Mouse (Mus musculus) MEL (cell line): ENCODE measurements around the gene Cdpf1. TPM values are rescaled to one million over a fixed set of nuclear protein-coding genes. Genes with fewer than 3 reads are reported as not detected.

Experiments
- DNase-seq: peaks from one replicate; pipeline ENCODE4 v3.0.0; 2011; ENCODE audit warnings: low read depth, low spot score
- H3K27ac ChIP-seq: 2 replicates; pipeline ENCODE4 v1.5.1; 2012; ENCODE audit warnings: low read depth, mild to moderate bottlenecking, control low read depth, low read length, moderate library complexity; ENCODE audit not compliant: control insufficient read depth
- H3K27me3 ChIP-seq, 2 experiments: fragments of 150-350 bp in 1 of 2; sonication (generic) in 1 of 2; 2 replicates each; pipeline ENCODE4 v1.6.1; 2012; ENCODE audit warnings: low read length in 2 of 2, mild to moderate bottlenecking in 2 of 2, improper control_type of control experiment in 1 of 2, moderate library complexity in 1 of 2; ENCODE audit not compliant: insufficient read depth in 2 of 2, control insufficient read depth in 1 of 2
- H3K36me3 ChIP-seq, 2 experiments: 2 replicates each; pipeline ENCODE4 v1.6.1; 2012 to 2014; ENCODE audit warnings: low read length in 2 of 2, improper control_type of control experiment in 1 of 2, inconsistent platforms in 1 of 2, mild to moderate bottlenecking in 1 of 2; ENCODE audit not compliant: insufficient read depth in 2 of 2, control insufficient read depth in 1 of 2
- H3K4me1 ChIP-seq, 2 experiments: fragments of 150-350 bp in 1 of 2; sonication (generic) in 1 of 2; 2 replicates each; pipeline ENCODE4 v1.6.1; 2012; ENCODE audit warnings: low read length in 2 of 2, improper control_type of control experiment in 1 of 2, mild to moderate bottlenecking in 1 of 2; ENCODE audit not compliant: insufficient read depth in 2 of 2, control insufficient read depth in 1 of 2
- H3K4me3 ChIP-seq, 2 experiments: fragments of 150-350 bp in 1 of 2; sonication (generic) in 1 of 2; 2 replicates each; pipeline ENCODE4 v1.5.1; 2012; ENCODE audit warnings: low read depth in 2 of 2, low read length in 2 of 2, mild to moderate bottlenecking in 2 of 2, moderate library complexity in 2 of 2, control low read depth in 1 of 2, improper control_type of control experiment in 1 of 2; ENCODE audit not compliant: control insufficient read depth in 1 of 2, insufficient read depth in 1 of 2
- H3K79me2 ChIP-seq: 2 replicates; pipeline ENCODE4 v1.6.1; 2012; ENCODE audit warnings: mild to moderate bottlenecking, low read length, moderate library complexity; ENCODE audit not compliant: control insufficient read depth, poor library complexity, insufficient read depth
- H3K9ac ChIP-seq: 2 replicates; pipeline ENCODE4 v1.6.1; 2012; ENCODE audit warnings: low read depth, mild to moderate bottlenecking, control low read depth, low read length, moderate library complexity; ENCODE audit not compliant: control insufficient read depth, poor library complexity, severe bottlenecking
- H3K9me3 ChIP-seq: fragments of 150-350 bp; sonication (generic); replicated peaks from 2 replicates; pipeline ENCODE4 v1.6.1; 2012; ENCODE audit warnings: mild to moderate bottlenecking, low read length, improper control_type of control experiment, moderate library complexity; ENCODE audit not compliant: insufficient read depth
- BHLHE40 ChIP-seq: IDR thresholded peaks from 2 replicates; pipeline ENCODE4 v1.6.1; 2012; ENCODE audit warnings: low read depth, mild to moderate bottlenecking, inconsistent platforms, low read length, improper control_type of control experiment, borderline replicate concordance
- CHD1 ChIP-seq: IDR thresholded peaks from 2 replicates; pipeline ENCODE4 v1.6.1; 2012; ENCODE audit warnings: low read depth, mild to moderate bottlenecking, inconsistent platforms, low read length, improper control_type of control experiment
- CTCF ChIP-seq, 3 experiments: IDR thresholded peaks in 2 of 3; conservative IDR thresholded peaks in 1 of 3; 2 replicates each; pipeline ENCODE4 v1.5.1; 2011 to 2012; ENCODE audit warnings: low read length in 3 of 3, low read depth in 2 of 3, mild to moderate bottlenecking in 2 of 3, improper control_type of control experiment in 1 of 3, inconsistent platforms in 1 of 3, mixed read lengths in 1 of 3, moderate library complexity in 1 of 3; ENCODE audit not compliant: control insufficient read depth in 1 of 3, insufficient read depth in 1 of 3, poor library complexity in 1 of 3, severe bottlenecking in 1 of 3
- E2F4 ChIP-seq: IDR thresholded peaks from 2 replicates; pipeline ENCODE4 v1.6.1; 2011; ENCODE audit warnings: low read depth, low read length, improper control_type of control experiment, borderline replicate concordance
- GABPA ChIP-seq: IDR thresholded peaks from 2 replicates; pipeline ENCODE4 v1.6.1; 2012; ENCODE audit warnings: low read depth, mild to moderate bottlenecking, inconsistent platforms, low read length, improper control_type of control experiment, moderate library complexity
- GATA1 ChIP-seq: IDR thresholded peaks from 2 replicates; pipeline ENCODE4 v1.6.1; 2011; ENCODE audit warnings: low read depth, low read length, improper control_type of control experiment
- HCFC1 ChIP-seq: IDR thresholded peaks from 2 replicates; pipeline ENCODE4 v1.6.1; 2012; ENCODE audit warnings: low read depth, mild to moderate bottlenecking, inconsistent platforms, low read length, improper control_type of control experiment, moderate library complexity
- JUND ChIP-seq: IDR thresholded peaks from 2 replicates; pipeline ENCODE4 v1.6.1; 2011; ENCODE audit warnings: low read depth, mild to moderate bottlenecking, improper control_type of control experiment, low read length
- MAFK ChIP-seq: IDR thresholded peaks from 2 replicates; pipeline ENCODE4 v1.6.1; 2011; ENCODE audit warnings: low read depth, mild to moderate bottlenecking, low read length, improper control_type of control experiment, borderline replicate concordance
- MXI1 ChIP-seq: IDR thresholded peaks from 2 replicates; pipeline ENCODE4 v1.6.1; 2011; ENCODE audit warnings: mild to moderate bottlenecking, low read depth, low read length, improper control_type of control experiment
- MYC ChIP-seq: IDR thresholded peaks from 2 replicates; pipeline ENCODE4 v1.6.1; 2011; ENCODE audit warnings: low read depth, mild to moderate bottlenecking, low read length, improper control_type of control experiment, moderate library complexity
- NELFE ChIP-seq: IDR thresholded peaks from 2 replicates; pipeline ENCODE4 v1.6.1; 2011; ENCODE audit warnings: low read depth, low read length, improper control_type of control experiment
- NRF1 ChIP-seq: IDR thresholded peaks from 2 replicates; pipeline ENCODE4 v1.6.1; 2014; ENCODE audit warnings: low read depth, mild to moderate bottlenecking, inconsistent platforms, low read length, improper control_type of control experiment, moderate library complexity; ENCODE audit not compliant: poor library complexity, insufficient read depth, severe bottlenecking
- POLR2A ChIP-seq, 2 experiments: IDR thresholded peaks; 2 replicates each; pipeline ENCODE4 v1.6.1; 2011 to 2012; ENCODE audit warnings: low read length in 2 of 2, mild to moderate bottlenecking in 2 of 2, control low read depth in 1 of 2, improper control_type of control experiment in 1 of 2, low read depth in 1 of 2, moderate library complexity in 1 of 2; ENCODE audit not compliant: control insufficient read depth in 1 of 2, insufficient read depth in 1 of 2, poor library complexity in 1 of 2
- POLR2AphosphoS5 ChIP-seq: IDR thresholded peaks from 2 replicates; pipeline ENCODE4 v1.6.1; 2012; ENCODE audit warnings: low read depth, borderline replicate concordance, mild to moderate bottlenecking, inconsistent platforms, low read length, moderate library complexity, mixed read lengths
- RCOR1 ChIP-seq: IDR thresholded peaks from 2 replicates; pipeline ENCODE4 v1.6.1; 2012; ENCODE audit warnings: low read depth, mild to moderate bottlenecking, inconsistent platforms, low read length, improper control_type of control experiment
- SMC3 ChIP-seq: IDR thresholded peaks from 2 replicates; pipeline ENCODE4 v1.6.1; 2011; ENCODE audit warnings: low read depth, low read length, improper control_type of control experiment
- ZC3H11A ChIP-seq: IDR thresholded peaks from 2 replicates; pipeline ENCODE4 v1.6.1; 2012; ENCODE audit warnings: low read depth, mild to moderate bottlenecking, inconsistent platforms, low read length, improper control_type of control experiment
- ZKSCAN1 ChIP-seq: IDR thresholded peaks from 2 replicates; pipeline ENCODE4 v1.6.1; 2012; ENCODE audit warnings: low read depth, mild to moderate bottlenecking, inconsistent platforms, low read length, improper control_type of control experiment, moderate library complexity
- polyA plus RNA-seq, 2 experiments: library from polyadenylated mRNA; stranded (reverse) in 1 of 2; unstranded in 1 of 2; fragments of >175 nt in 1 of 2; fragments of >200 nt in 1 of 2; gene quantifications; 2 replicates each; pipeline versions ENCODE4 v1.2.1 to v1.2.4; 2012; ENCODE audit warnings: low replicate concordance in 2 of 2, low read depth in 1 of 2; ENCODE audit not compliant: insufficient read length in 2 of 2, insufficient read depth in 1 of 2, missing spikeins in 1 of 2
- total RNA-seq: library from RNA; depleted of rRNA; stranded (reverse); fragments of 300-350 nt; gene quantifications from 2 replicates; pipeline ENCODE4 v1.2.3, GENCODE M21; 2012

The Cdpf1 gene
- total and polyA plus RNA-seq, 3 experiments, result 30.5 to 44.0 TPM; not detected in 1

GRCm38 (mm10) chr15:85766677-85767076, 44.8 kb downstream of the Cdpf1 start:
- no peak overlapping the region for H3K9ac ChIP-seq
- H3K4me1 ChIP-seq, result no peaks in the 10 kb centered on the region
- H3K9me3 ChIP-seq, result no peaks in the 10 kb centered on the region
- DNase-seq, result no peak
- no peaks in the 10 kb centered on the region for H3K36me3 ChIP-seq
- no peaks in the 10 kb centered on the region for H3K27me3 ChIP-seq
- H3K4me3 ChIP-seq, result no peak overlapping the region
- TF ChIP-seq GABPA (no peak), RCOR1 (no peak), GATA1 (no peak), ZC3H11A (no peak), POLR2AphosphoS5 (no peak), SMC3 (no peak), NRF1 (no peak), MAFK (no peak), ZKSCAN1 (no peak), POLR2A (IDR thresholded peaks at IDR 0.05; ENCODE audit: control insufficient read depth in 1 of 2, insufficient read depth in 1 of 2, low read depth in 1 of 2, low read length in 2 of 2, poor library complexity in 1 of 2) (no peak)
- no peaks in the 10 kb centered on the region for H3K79me2 ChIP-seq
- no peak overlapping the region for H3K27ac ChIP-seq

GRCm38 (mm10) chr15:85765022-85765421, 46.5 kb downstream of the Cdpf1 start:
- H3K36me3 ChIP-seq, result no peaks in the 10 kb centered on the region
- no peak overlapping the region for H3K27ac ChIP-seq
- no peak for TF ChIP-seq CTCF (IDR thresholded peaks at IDR 0.05 in 2 of 3, conservative IDR thresholded peaks at IDR 0.05 in 1 of 3; ENCODE audit: control insufficient read depth in 1 of 3, insufficient read depth in 1 of 3, low read depth in 2 of 3, low read length in 3 of 3, poor library complexity in 1 of 3, severe bottlenecking in 1 of 3)
- TF ChIP-seq MXI1, result no peak
- no peak for TF ChIP-seq E2F4
- TF ChIP-seq ZKSCAN1, result no peak
- no peak for TF ChIP-seq NRF1
- no peak for TF ChIP-seq BHLHE40
- TF ChIP-seq MYC, result no peak
- TF ChIP-seq NELFE, result no peak
- no peak for TF ChIP-seq HCFC1
- TF ChIP-seq RCOR1, result no peak
- TF ChIP-seq SMC3, result no peak
- no peak for TF ChIP-seq CHD1
- no peak for TF ChIP-seq JUND
- no peak for DNase-seq
- H3K9me3 ChIP-seq, result no peaks in the 10 kb centered on the region
- no peaks in the 10 kb centered on the region for H3K27me3 ChIP-seq
- H3K4me1 ChIP-seq, result no peaks in the 10 kb centered on the region
- no peak overlapping the region for H3K9ac ChIP-seq
- H3K79me2 ChIP-seq, result no peaks in the 10 kb centered on the region
- H3K4me3 ChIP-seq, result no peak overlapping the region
